Mouse (Mus musculus) kidney, adult 2 months (tissue): ENCODE data around the gene Lsp1. TPM values are rescaled to one million over a fixed set of nuclear protein-coding genes. Genes with fewer than 3 reads are reported as not detected.

Experiments used
- DNase-seq: peaks from one replicate; pipeline ENCODE4 v3.0.0; 2021
- H3K27ac ChIP-seq: fragments of 200-500 bp; 2 replicates; pipeline ENCODE4 v1.5.1; 2012; ENCODE audit warnings: low read depth, low read length, control low read depth, inconsistent platforms; ENCODE audit not compliant: insufficient read depth
- H3K27me3 ChIP-seq: fragments of 200-500 bp; replicated peaks from 2 replicates; pipeline ENCODE4 v1.6.1; 2012; ENCODE audit warnings: mild to moderate bottlenecking, moderate library complexity, low read length, inconsistent platforms; ENCODE audit not compliant: control insufficient read depth, insufficient read depth
- H3K36me3 ChIP-seq: fragments of 200-500 bp; 2 replicates; pipeline ENCODE4 v1.6.1; 2012; ENCODE audit warnings: mild to moderate bottlenecking, moderate library complexity, low read length, inconsistent platforms; ENCODE audit not compliant: control insufficient read depth, insufficient read depth
- H3K4me1 ChIP-seq: fragments of 200-500 bp; 2 replicates; pipeline ENCODE4 v1.6.1; 2011; ENCODE audit warnings: low read length; ENCODE audit not compliant: control insufficient read depth, insufficient read depth
- H3K4me3 ChIP-seq: fragments of 200-500 bp; 2 replicates; pipeline ENCODE4 v1.5.1; 2011; ENCODE audit warnings: mild to moderate bottlenecking, low read depth, low read length, control low read depth; ENCODE audit not compliant: insufficient read depth
- CTCF ChIP-seq: fragments of 200-500 bp; conservative IDR thresholded peaks from 2 replicates; pipeline ENCODE4 v1.5.1; 2011; ENCODE audit warnings: low read depth, mild to moderate bottlenecking, control low read depth, low read length, moderate library complexity, mixed read lengths; ENCODE audit not compliant: insufficient read depth, insufficient read length
- POLR2A ChIP-seq: fragments of 200-500 bp; IDR thresholded peaks from one replicate; pipeline ENCODE4 v1.6.1; 2011; ENCODE audit warnings: low read depth, low read length, control low read depth
- WGBS: fragments of 180-500 bp; shearing (Covaris S2); methylation state at CpG from one replicate; pipeline ENCODE4 v1.1.7; 2018; 5-methylcytosine and 5-hydroxymethylcytosine counted together
- polyA plus RNA-seq: library from polyadenylated mRNA; depleted of rRNA; stranded (reverse); fragments of >200 nt; gene quantifications from 2 replicates; pipeline ENCODE4 v1.2.3, GENCODE M21; 2012

The Lsp1 gene
- polyA plus RNA-seq, 1 experiment = 39.8 TPM

- Histone ChIP-seq H3K4me1 (no peaks in the 10 kb centered on the region), H3K4me3 (no peak overlapping the region), H3K27me3 (no peaks in the 10 kb centered on the region), H3K27ac (no peak overlapping the region), H3K36me3 (no peaks in the 10 kb centered on the region)
- DNase-seq = no peak
- 86% methylated on average over 3 of the region's 3 CpGs for WGBS
- TF ChIP-seq POLR2A (no peak), CTCF (no peak)
Measured at GRCm38 (mm10) chr7:142517531-142517930, 56.9 kb downstream of the Lsp1 start.

GRCm38 (mm10) chr7:142520331-142520730, 59.7 kb downstream of the Lsp1 start:
- TF ChIP-seq CTCF = no peak
- no peak for TF ChIP-seq POLR2A
- Histone ChIP-seq H3K27ac (no peak overlapping the region), H3K27me3 (no peaks in the 10 kb centered on the region), H3K4me1 (no peaks in the 10 kb centered on the region), H3K36me3 (no peaks in the 10 kb centered on the region), H3K4me3 (no peak overlapping the region)
- WGBS = 82% methylated on average over 4 of the region's 4 CpGs
- no peak for DNase-seq

DNA sequence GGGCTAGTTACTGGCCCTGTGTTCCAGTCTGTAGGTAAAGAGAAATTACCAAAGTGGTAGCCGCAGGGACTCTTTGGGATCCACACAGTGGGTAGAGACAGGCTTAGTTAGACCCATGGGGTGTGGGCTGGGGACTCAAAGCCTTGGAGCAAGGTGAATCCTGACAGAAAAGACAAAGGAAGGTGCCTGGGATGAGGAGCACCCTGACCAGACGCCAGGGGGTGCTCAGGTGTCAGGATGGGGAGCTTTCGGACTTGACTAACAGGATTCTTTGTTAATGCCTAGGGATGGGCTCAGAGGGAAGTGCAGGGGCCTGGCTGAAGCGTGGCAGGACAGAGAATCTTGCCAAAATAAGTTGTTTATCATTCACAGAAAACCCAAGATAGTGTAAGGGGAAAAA, 61.7 kb downstream of the Lsp1 start:
- TF ChIP-seq POLR2A (no peak), CTCF (peak; percentile 68)
- no peaks in the 10 kb centered on the region for H3K27me3 ChIP-seq
- no peak overlapping the region for H3K4me3 ChIP-seq
- no peak overlapping the region for H3K27ac ChIP-seq
- no peaks in the 10 kb centered on the region for H3K4me1 ChIP-seq
- no peaks in the 10 kb centered on the region for H3K36me3 ChIP-seq
- peak; percentile 25 for DNase-seq
- WGBS = 52% methylated on average over 4 of the region's 4 CpGs

DNA sequence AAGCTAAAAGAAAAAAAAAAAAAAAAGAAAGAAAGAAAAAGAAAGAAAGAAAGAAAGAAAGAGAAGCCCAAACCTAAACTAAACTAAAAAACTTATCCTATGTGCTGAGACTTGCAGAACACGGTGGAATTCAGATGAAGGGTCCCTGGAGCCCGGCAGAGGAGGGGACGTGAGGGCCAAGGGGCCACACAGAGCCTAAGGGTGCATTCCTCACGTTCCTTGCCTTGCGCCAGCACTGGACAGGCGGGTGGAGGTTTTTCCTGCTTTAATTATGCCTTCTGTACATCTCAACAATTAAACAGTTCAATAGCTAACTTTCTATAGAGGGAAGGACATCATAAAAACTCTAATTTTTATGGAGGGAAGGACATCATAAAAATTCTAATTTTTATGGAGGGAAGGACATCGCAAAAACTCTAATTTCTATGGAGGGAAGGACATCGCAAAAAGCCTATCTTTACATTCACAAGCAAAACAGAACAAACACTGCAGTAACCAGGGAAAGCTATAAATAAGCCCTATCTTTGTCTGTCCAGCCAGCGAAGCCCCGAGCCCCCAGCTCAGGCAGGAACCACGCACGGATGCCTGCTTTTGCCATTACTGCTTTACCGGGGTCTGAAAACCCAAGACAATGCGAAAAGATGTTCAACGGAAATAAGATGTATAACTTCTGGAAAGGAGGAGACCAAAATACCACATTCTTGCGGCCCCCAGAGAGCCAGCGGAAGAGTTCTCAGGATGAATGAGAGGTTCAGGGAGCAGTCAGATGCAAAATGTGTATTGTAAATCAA, 62.8 kb downstream of the Lsp1 start:
- Histone ChIP-seq H3K4me1 (no peaks in the 10 kb centered on the region), H3K27ac (no peak overlapping the region)

DNA sequence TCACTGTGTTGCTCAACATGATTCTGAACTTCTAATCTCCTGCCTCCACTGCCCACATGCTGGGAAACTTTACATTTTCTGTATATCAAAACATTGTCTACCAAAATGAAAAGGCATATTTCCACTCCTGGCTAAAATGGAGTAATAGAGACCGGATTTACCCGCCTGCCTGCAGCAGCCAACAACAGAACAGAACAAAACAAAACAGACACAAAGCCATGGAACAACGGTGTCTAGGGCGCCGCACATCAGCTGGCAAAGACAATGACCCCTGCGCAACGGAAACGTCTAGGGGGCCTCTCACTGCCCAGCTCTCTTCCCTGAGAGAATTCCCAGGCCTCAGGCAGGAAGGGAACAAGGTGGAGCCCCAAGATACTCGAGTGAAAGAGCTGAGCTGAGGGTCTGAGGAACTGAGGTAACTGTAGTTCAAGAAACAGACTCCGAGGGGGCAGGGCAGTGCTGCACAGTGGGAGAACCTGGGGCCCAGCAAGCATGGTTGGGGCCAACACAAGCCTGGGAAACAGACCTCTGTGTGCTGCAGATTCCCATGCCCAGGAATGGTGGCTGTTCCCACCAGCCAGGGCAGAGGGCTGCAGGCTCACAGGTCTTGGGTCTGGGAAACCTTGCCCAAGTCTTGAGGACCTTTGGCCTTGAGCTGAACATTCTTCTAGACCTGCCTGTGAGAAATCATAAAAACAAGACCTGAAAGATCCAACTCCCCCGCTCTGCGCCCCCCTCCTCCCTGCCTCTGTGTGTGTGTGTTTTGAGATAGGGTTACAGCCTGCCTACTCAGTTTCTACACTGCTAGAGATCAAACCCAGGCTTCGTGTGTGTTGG, 65.0 kb downstream of the Lsp1 start:
- Histone ChIP-seq H3K27ac (no peak overlapping the region), H3K27me3 (no peaks in the 10 kb centered on the region), H3K36me3 (no peaks in the 10 kb centered on the region), H3K4me3 (no peak overlapping the region), H3K4me1 (no peaks in the 10 kb centered on the region)
- 46% methylated on average over 13 of the region's 13 CpGs for WGBS
- DNase-seq = no peak
- TF ChIP-seq POLR2A = no peak
- no peak for TF ChIP-seq CTCF

More for the DNA sequence above, 62.8 kb downstream of the Lsp1 start:
- DNase-seq = no peak
- no peaks in the 10 kb centered on the region for H3K27me3 ChIP-seq
- WGBS = 46% methylated on average over 17 of the region's 17 CpGs
- TF ChIP-seq POLR2A (no peak), CTCF (no peak)
- H3K4me3 ChIP-seq = no peak overlapping the region
- no peaks in the 10 kb centered on the region for H3K36me3 ChIP-seq

- DNase-seq = no peak
- WGBS = 58% methylated on average over 10 of the region's 10 CpGs
- H3K4me3 ChIP-seq = no peak overlapping the region
- no peaks in the 10 kb centered on the region for H3K36me3 ChIP-seq
- TF ChIP-seq POLR2A (no peak), CTCF (no peak)
- no peak overlapping the region for H3K27ac ChIP-seq
- H3K27me3 ChIP-seq = no peaks in the 10 kb centered on the region
- no peaks in the 10 kb centered on the region for H3K4me1 ChIP-seq
Measured at GRCm38 (mm10) chr7:142529350-142529749, 68.7 kb downstream of the Lsp1 start.

DNA sequence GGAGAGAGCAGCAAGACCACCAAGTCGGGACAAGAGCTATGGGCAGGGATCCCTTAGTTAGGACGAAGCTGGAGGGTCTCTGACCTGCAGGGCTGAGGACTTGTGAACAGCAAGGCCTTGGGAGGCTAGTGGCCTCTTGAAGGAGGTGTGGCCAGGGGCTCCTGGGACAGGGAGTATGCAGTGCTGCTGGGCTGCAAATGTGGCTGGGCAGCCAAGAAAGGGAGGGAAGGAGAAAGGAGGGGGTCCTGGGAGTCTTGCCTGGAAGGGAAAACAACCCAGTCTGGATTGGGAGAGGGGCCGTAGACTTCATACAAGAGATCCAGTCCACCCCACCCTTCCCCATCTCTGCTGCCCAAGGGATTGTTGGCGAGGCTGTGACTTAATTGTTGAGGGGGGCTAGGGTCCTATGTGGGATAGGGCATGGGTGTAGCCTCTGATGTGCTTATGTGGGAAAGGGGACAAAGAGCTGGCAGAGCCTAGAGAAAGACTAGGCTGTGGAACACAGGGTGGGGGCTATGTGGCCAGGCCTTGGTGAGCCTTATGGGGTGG, 71.4 kb downstream of the Lsp1 start:
- no peaks in the 10 kb centered on the region for H3K4me1 ChIP-seq

More for the DNA sequence above, 71.4 kb downstream of the Lsp1 start:
- TF ChIP-seq POLR2A (no peak), CTCF (no peak)
- Histone ChIP-seq H3K36me3 (no peaks in the 10 kb centered on the region), H3K27ac (no peak overlapping the region), H3K4me3 (no peak overlapping the region), H3K27me3 (no peaks in the 10 kb centered on the region)
- DNase-seq = no peak
- 87% methylated on average over 4 of the region's 4 CpGs for WGBS
